Mouse (Mus musculus) embryonic facial prominence, embryonic 10.5 days (tissue): ENCODE measurements around the gene Olfr329-ps. TPM values are rescaled to one million over a fixed set of nuclear protein-coding genes. Genes with fewer than 3 reads are reported as not detected.
"Not testable (repeated sequence)": the region's sequence is repeated elsewhere in the genome, so short reads cannot be mapped to it uniquely, and the experiment has no call there.

Source experiments
- DNase-seq: peaks from one replicate; pipeline ENCODE4 v3.0.0-alpha.2; 2017; ENCODE audit warnings: low spot score
- H3K27ac ChIP-seq: fragments of 300-500 bp; sonication (generic); replicated peaks from 2 replicates; pipeline ENCODE4 v1.5.1; 2016; ENCODE audit warnings: mild to moderate bottlenecking
- H3K27me3 ChIP-seq: fragments of 300-500 bp; sonication (generic); replicated peaks from 2 replicates; pipeline ENCODE4 v1.6.1; 2016; ENCODE audit warnings: low read depth, mild to moderate bottlenecking; ENCODE audit not compliant: poor library complexity, severe bottlenecking
- H3K36me3 ChIP-seq: fragments of 300-500 bp; sonication (generic); replicated peaks from 2 replicates; pipeline ENCODE4 v1.6.1; 2016; ENCODE audit warnings: mild to moderate bottlenecking, moderate library complexity
- H3K4me1 ChIP-seq: fragments of 300-500 bp; sonication (generic); 2 replicates; pipeline ENCODE4 v1.6.1; 2016
- H3K4me3 ChIP-seq: fragments of 300-500 bp; sonication (generic); 2 replicates; pipeline ENCODE4 v1.5.1; 2016; ENCODE audit warnings: mild to moderate bottlenecking, moderate library complexity
- H3K9me3 ChIP-seq: fragments of 300-500 bp; sonication (generic); 2 replicates; pipeline ENCODE4 v1.6.1; 2016; ENCODE audit warnings: mild to moderate bottlenecking
- WGBS: fragments of 180-500 bp; shearing (Covaris S2); methylation state at CpG from one replicate; pipeline ENCODE4 v1.1.7; 2016; 5-methylcytosine and 5-hydroxymethylcytosine counted together
- polyA plus RNA-seq: library from polyadenylated mRNA; unstranded; fragments of >200 nt; fragmentation: Nextera tagmentation; extraction: Ambion mirVana; gene quantifications from 2 replicates; pipeline ENCODE4 v1.2.1, GENCODE M21; 2016

Olfr329-ps gene
- not detected in 2 replicates for polyA plus RNA-seq

- Histone ChIP-seq H3K36me3 (no peaks in the 10 kb centered on the region), H3K9me3 (no peaks in the 10 kb centered on the region), H3K4me1 (no peaks in the 10 kb centered on the region), H3K4me3 (no peak within 1 kb of the TSS), H3K27me3 (no peaks in the 10 kb centered on the region), H3K27ac (no peak within 1 kb of the TSS)
- no peak for DNase-seq
- 84% methylated on average over 5 of the region's 5 CpGs for WGBS
These were observed at the start of gene Olfr329-ps for GRCm38 (mm10) chr11:58546322-58546721. Gene Olfr329-ps, minus strand, starts transcription at chr11:58546422.

- Histone ChIP-seq H3K27me3 (no peaks in the 10 kb centered on the region), H3K4me3 (no peak within 1 kb of the TSS), H3K36me3 (no peaks in the 10 kb centered on the region), H3K27ac (no peak within 1 kb of the TSS), H3K4me1 (no peaks in the 10 kb centered on the region), H3K9me3 (no peaks in the 10 kb centered on the region)
- no peak for DNase-seq
- WGBS, result 84% methylated on average over 6 of the region's 6 CpGs
These were observed 48.6 kb upstream of the Olfr329-ps start, which contains the start of gene Olfr324 for GRCm38 (mm10) chr11:58594814-58595213. Gene Olfr324, plus strand, starts transcription at chr11:58595114.

GRCm38 (mm10) chr11:58588620-58589250 lies 42.5 kb upstream of the Olfr329-ps start:
- WGBS, result 67% methylated on average over 3 of the region's 3 CpGs

GRCm38 (mm10) chr11:58587898-58588348 lies 41.7 kb upstream of the Olfr329-ps start:
- 68% methylated on average over 7 of the region's 7 CpGs for WGBS
- H3K4me3 ChIP-seq, result no peak overlapping the region
- H3K9me3 ChIP-seq, result no peaks in the 10 kb centered on the region
- no peaks in the 10 kb centered on the region for H3K4me1 ChIP-seq
- H3K27me3 ChIP-seq, result no peaks in the 10 kb centered on the region
- peak; percentile 34 for DNase-seq
- H3K36me3 ChIP-seq, result no peaks in the 10 kb centered on the region
- 0 out of 2 replicates have a peak overlapping the region, but pooled peaks have one; percentile 19 for H3K27ac ChIP-seq

More at GRCm38 (mm10) chr11:58588620-58589250, 42.5 kb upstream of the Olfr329-ps start:
- Histone ChIP-seq H3K27me3 (no peaks in the 10 kb centered on the region), H3K4me3 (no peak overlapping the region), H3K27ac (no peak overlapping the region), H3K36me3 (no peaks in the 10 kb centered on the region), H3K4me1 (no peaks in the 10 kb centered on the region), H3K9me3 (no peaks in the 10 kb centered on the region)
- no peak for DNase-seq

GRCm38 (mm10) chr11:58578636-58579035 lies 32.4 kb upstream of the Olfr329-ps start:
- no peak overlapping the region for H3K27ac ChIP-seq
- H3K36me3 ChIP-seq, result no peaks in the 10 kb centered on the region
- no peaks in the 10 kb centered on the region for H3K27me3 ChIP-seq
- H3K9me3 ChIP-seq, result no peaks in the 10 kb centered on the region
- 85% methylated on average over 8 of the region's 8 CpGs for WGBS
- H3K4me1 ChIP-seq, result no peaks in the 10 kb centered on the region
- H3K4me3 ChIP-seq, result no peak overlapping the region
- no peak for DNase-seq

- Histone ChIP-seq H3K9me3 (no peaks in the 10 kb centered on the region), H3K27me3 (no peaks in the 10 kb centered on the region), H3K4me1 (no peaks in the 10 kb centered on the region), H3K27ac (no peak within 1 kb of the TSS), H3K4me3 (no peak within 1 kb of the TSS), H3K36me3 (no peaks in the 10 kb centered on the region)
- DNase-seq, result no peak
- 77% methylated on average over 1 of the region's 1 CpGs for WGBS
These were observed 31.2 kb upstream of the Olfr329-ps start, which contains the start of gene Olfr325 for GRCm38 (mm10) chr11:58577430-58577829. Gene Olfr325, plus strand, starts transcription at chr11:58577730.

- Histone ChIP-seq H3K27ac (no peak within 1 kb of the TSS), H3K4me1 (no peaks in the 10 kb centered on the region), H3K9me3 (no peaks in the 10 kb centered on the region), H3K36me3 (no peaks in the 10 kb centered on the region), H3K4me3 (no peak within 1 kb of the TSS), H3K27me3 (no peaks in the 10 kb centered on the region)
- DNase-seq, result no peak
- WGBS, result 82% methylated on average over 5 of the region's 5 CpGs
These were observed 24.2 kb upstream of the Olfr329-ps start, which contains the start of gene Olfr224 for GRCm38 (mm10) chr11:58570405-58570804. Gene Olfr224, minus strand, starts transcription at chr11:58570553.

GRCm38 (mm10) chr11:58555536-58555935 lies 9.3 kb upstream of the Olfr329-ps start, which contains the start of gene Olfr328:
Gene Olfr328, minus strand, starts transcription at chr11:58555636.
- Histone ChIP-seq H3K27ac (no peak within 1 kb of the TSS), H3K36me3 (no peaks in the 10 kb centered on the region), H3K4me1 (no peaks in the 10 kb centered on the region), H3K27me3 (no peaks in the 10 kb centered on the region), H3K9me3 (no peaks in the 10 kb centered on the region), H3K4me3 (no peak within 1 kb of the TSS)
- DNase-seq, result no peak
- WGBS, result 93% methylated on average over 1 of the region's 1 CpGs

- not testable (repeated sequence) for H3K27me3 ChIP-seq, DNase-seq, H3K36me3 ChIP-seq, H3K9me3 ChIP-seq, H3K4me1 ChIP-seq, H3K27ac ChIP-seq, H3K4me3 ChIP-seq
These were observed 11.5 kb downstream of the Olfr329-ps start, which contains the start of gene Olfr330 for GRCm38 (mm10) chr11:58534736-58535135. Gene Olfr330, minus strand, starts transcription at chr11:58534836.

GRCm38 (mm10) chr11:58519756-58520155 lies 26.5 kb downstream of the Olfr329-ps start:
- H3K4me3 ChIP-seq, H3K27ac ChIP-seq, H3K4me1 ChIP-seq, H3K36me3 ChIP-seq, H3K27me3 ChIP-seq, DNase-seq, H3K9me3 ChIP-seq: not testable (repeated sequence)
- WGBS, result 92% methylated on average over 8 of the region's 9 CpGs

- H3K27me3 ChIP-seq, H3K27ac ChIP-seq, DNase-seq, H3K4me1 ChIP-seq, H3K36me3 ChIP-seq, H3K4me3 ChIP-seq, H3K9me3 ChIP-seq: not testable (repeated sequence)
- 93% methylated on average over 18 of the region's 18 CpGs for WGBS
These were observed 27.3 kb downstream of the Olfr329-ps start for GRCm38 (mm10) chr11:58518916-58519315.

- not testable (repeated sequence) for DNase-seq, H3K4me3 ChIP-seq, H3K4me1 ChIP-seq, H3K36me3 ChIP-seq, H3K9me3 ChIP-seq, H3K27ac ChIP-seq, H3K27me3 ChIP-seq
- 87% methylated on average over 19 of the region's 19 CpGs for WGBS
These were observed 37.2 kb downstream of the Olfr329-ps start for GRCm38 (mm10) chr11:58509058-58509457.

GRCm38 (mm10) chr11:58502472-58502871 lies 43.8 kb downstream of the Olfr329-ps start, which contains the start of gene Olfr331:
Gene Olfr331, minus strand, starts transcription at chr11:58502572.
- not testable (repeated sequence) for H3K27me3 ChIP-seq, H3K4me3 ChIP-seq, H3K27ac ChIP-seq

More at GRCm38 (mm10) chr11:58502472-58502871, 43.8 kb downstream of the Olfr329-ps start, which contains the start of gene Olfr331:
- not testable (repeated sequence) for H3K36me3 ChIP-seq, H3K4me1 ChIP-seq, H3K9me3 ChIP-seq, DNase-seq
